Mouse (Mus musculus): ENCODE data around the gene Gdi1. TPM values are rescaled to one million over a fixed set of nuclear protein-coding genes. Genes with fewer than 3 reads are reported as not detected.
"Not testable (repeated sequence)": the region's sequence is repeated elsewhere in the genome, so short reads cannot be mapped to it uniquely, and the experiment has no call there.

The Gdi1 gene
- polyA plus RNA-seq, 1 experiment: 138 TPM

GRCm38 (mm10) chrX:74312540-74313464, 8.0 kb downstream of the Gdi1 start, which contains the start of gene Fam50a:
TSS of gene Fam50a (plus strand) at chrX:74313033.
- DNase-seq (ENCODE audit: low read depth, low spot score): no peak
- 16% methylated on average over 59 of the region's 59 CpGs for WGBS

- peak; percentile 33 for DNase-seq (ENCODE audit: low read depth, low spot score)
- WGBS: 14% methylated on average over 28 of the region's 30 CpGs
Observed at GRCm38 (mm10) chrX:74328725-74329161, 23.9 kb downstream of the Gdi1 start, which contains the start of gene Plxna3. TSS of gene Plxna3 (plus strand) at chrX:74329066.

GRCm38 (mm10) chrX:74329215-74329671, 24.4 kb downstream of the Gdi1 start:
- DNase-seq (ENCODE audit: low read depth, low spot score): no peak
- WGBS: 35% methylated on average over 10 of the region's 10 CpGs

GRCm38 (mm10) chrX:74330166-74330930, 25.6 kb downstream of the Gdi1 start:
- WGBS: 40% methylated on average over 2 of the region's 2 CpGs
- no peak for DNase-seq (ENCODE audit: low read depth, low spot score)

- no peak for DNase-seq (ENCODE audit: low read depth, low spot score)
- WGBS: 20% methylated on average over 13 of the region's 13 CpGs
Observed at GRCm38 (mm10) chrX:74352645-74353466, 48.1 kb downstream of the Gdi1 start.

- DNase-seq (ENCODE audit: low read depth, low spot score): no peak
- 21% methylated on average over 14 of the region's 22 CpGs for WGBS
Observed at GRCm38 (mm10) chrX:74353467-74353770, 48.6 kb downstream of the Gdi1 start, which contains the start of gene Lage3. TSS of gene Lage3 (minus strand) at chrX:74353618.

- WGBS: 92% methylated on average over 3 of the region's 3 CpGs
- DNase-seq (ENCODE audit: low read depth, low spot score): not testable (repeated sequence)
Observed at GRCm38 (mm10) chrX:74357069-74357468, 52.3 kb downstream of the Gdi1 start.

GRCm38 (mm10) chrX:74359171-74359570, 54.4 kb downstream of the Gdi1 start:
- DNase-seq (ENCODE audit: low read depth, low spot score): no peak

More at GRCm38 (mm10) chrX:74359171-74359570, 54.4 kb downstream of the Gdi1 start:
- 24% methylated on average over 11 of the region's 11 CpGs for WGBS

Other genes with a start within 250 kb of the Gdi1 start
- not detected in 2 replicates for gene Opn1mw, start 177.5 kb upstream of the Gdi1 start, polyA plus RNA-seq (2012; rRNA removed)
- 3.1 and 3.3 TPM in 2 replicates for gene Mecp2, start 169.6 kb upstream of the Gdi1 start, polyA plus RNA-seq (2012; rRNA removed)
- gene Tex28, start 137.2 kb upstream of the Gdi1 start, polyA plus RNA-seq (2012; rRNA removed): not detected in 2 replicates
- gene Tktl1, start 127.7 kb upstream of the Gdi1 start, polyA plus RNA-seq (2012; rRNA removed): 0.04 TPM in 1 of 2 replicates, not detected in the other
- gene Flna, start 55.2 kb upstream of the Gdi1 start, polyA plus RNA-seq (2012; rRNA removed): 553 and 589 TPM in 2 replicates
- gene Emd, start 50.3 kb upstream of the Gdi1 start, polyA plus RNA-seq (2012; rRNA removed): 44.3 and 48.8 TPM in 2 replicates
- gene Rpl10, start 34.2 kb upstream of the Gdi1 start, polyA plus RNA-seq (2012; rRNA removed): 1,702 and 1,771 TPM in 2 replicates
- gene Taz, start 23.1 kb upstream of the Gdi1 start, polyA plus RNA-seq (2012; rRNA removed): 63.1 and 89.6 TPM in 2 replicates
- gene Dnase1l1, start 22.7 kb upstream of the Gdi1 start, polyA plus RNA-seq (2012; rRNA removed): 20.5 and 25.7 TPM in 2 replicates
- gene Atp6ap1, start 7.9 kb upstream of the Gdi1 start, polyA plus RNA-seq (2012; rRNA removed): 141 and 214 TPM in 2 replicates
- 7.1 and 8.9 TPM in 2 replicates for gene Fam50a, start 8.0 kb downstream of the Gdi1 start, polyA plus RNA-seq (2012; rRNA removed)
- 3.0 and 5.0 TPM in 2 replicates for gene Plxna3, start 24.1 kb downstream of the Gdi1 start, polyA plus RNA-seq (2012; rRNA removed)
- gene Lage3, start 48.6 kb downstream of the Gdi1 start, polyA plus RNA-seq (2012; rRNA removed): 45.0 and 58.7 TPM in 2 replicates
- 45.9 and 52.2 TPM in 2 replicates for gene Ubl4a, start 68.2 kb downstream of the Gdi1 start, polyA plus RNA-seq (2012; rRNA removed)
- 13.6 and 15.2 TPM in 2 replicates for gene Slc10a3, start 68.4 kb downstream of the Gdi1 start, polyA plus RNA-seq (2012; rRNA removed)
- 25.0 and 28.0 TPM in 2 replicates for gene Fam3a, start 88.3 kb downstream of the Gdi1 start, polyA plus RNA-seq (2012; rRNA removed)
- 7.0 and 12.6 TPM in 2 replicates for gene Ikbkg, start 88.3 kb downstream of the Gdi1 start, polyA plus RNA-seq (2012; rRNA removed)
- gene G6pdx, start 124.2 kb downstream of the Gdi1 start, polyA plus RNA-seq (2012; rRNA removed): 40.5 and 60.0 TPM in 2 replicates
- gene Gm6880, start 176.4 kb downstream of the Gdi1 start, polyA plus RNA-seq (2012; rRNA removed): not detected in 2 replicates

All from large intestine, adult 2 months (tissue).